Mouse (Mus musculus) liver, embryonic 16.5 days (tissue): ENCODE measurements around the gene Ksr1. TPM values are rescaled to one million over a fixed set of nuclear protein-coding genes. Genes with fewer than 3 reads are reported as not detected.

Experiments
- ATAC-seq: fragments of 200-750 bp; cut with Nextera tagmentation; 2 replicates; pipeline ENCODE4 v1.8.0; 2017; ENCODE audit warnings: low read depth, mild to moderate bottlenecking, moderate number of reproducible peaks, moderate library complexity
- H3K27ac ChIP-seq: fragments of 300-500 bp; sonication (generic); 2 replicates; pipeline ENCODE4 v1.5.1; 2014; ENCODE audit warnings: mild to moderate bottlenecking, low read length
- H3K27me3 ChIP-seq: fragments of 300-500 bp; sonication (generic); 2 replicates; pipeline ENCODE4 v1.6.1; 2014; ENCODE audit warnings: low read depth, low read length, mixed read lengths; ENCODE audit not compliant: control insufficient read depth, insufficient read depth
- H3K36me3 ChIP-seq: fragments of 300-500 bp; sonication (generic); 2 replicates; pipeline ENCODE4 v1.6.1; 2014; ENCODE audit warnings: mild to moderate bottlenecking; ENCODE audit not compliant: control insufficient read depth, insufficient read depth
- H3K4me1 ChIP-seq: fragments of 300-500 bp; sonication (generic); 2 replicates; pipeline ENCODE4 v1.6.1; 2014; ENCODE audit warnings: low read depth, low read length, mixed read lengths; ENCODE audit not compliant: control insufficient read depth
- H3K4me2 ChIP-seq: fragments of 300-500 bp; sonication (generic); 2 replicates; pipeline ENCODE4 v1.6.1; 2014; ENCODE audit warnings: low read depth, low read length, mixed read lengths
- H3K4me3 ChIP-seq: fragments of 300-500 bp; sonication (generic); 2 replicates; pipeline ENCODE4 v1.5.1; 2014; ENCODE audit warnings: low read depth, mild to moderate bottlenecking, low read length
- H3K9ac ChIP-seq: fragments of 300-500 bp; sonication (generic); 2 replicates; pipeline ENCODE4 v1.6.1; 2014; ENCODE audit warnings: low read depth, low read length
- H3K9me3 ChIP-seq: fragments of 300-500 bp; sonication (generic); replicated peaks from 2 replicates; pipeline ENCODE4 v1.6.1; 2016; ENCODE audit warnings: low read length; ENCODE audit not compliant: control insufficient read depth
- WGBS: fragments of 180-500 bp; shearing (Covaris S2); extraction: QIAGEN DNeasy Blood & Tissue Kit; methylation state at CpG from one replicate; pipeline ENCODE4 v1.1.7; 2014; ENCODE audit not compliant: insufficient replicate concordance; 5-methylcytosine and 5-hydroxymethylcytosine counted together
- polyA plus RNA-seq: library from polyadenylated mRNA; unstranded; fragments of >200 nt; fragmentation: Nextera tagmentation; extraction: Ambion mirVana; gene quantifications from 2 replicates; pipeline ENCODE4 v1.2.1, GENCODE M21; 2015

Gene Ksr1
- polyA plus RNA-seq, 1 experiment from 2014 or later: 2.3 TPM

GRCm38 (mm10) chr11:78982513-78983291 is 163.5 kb downstream of the Ksr1 start:
- peak overlapping the region; percentile 89 for H3K27ac ChIP-seq
- H3K36me3 ChIP-seq: no peaks in the 10 kb centered on the region
- H3K4me2 ChIP-seq: peak overlapping the region; percentile 56
- H3K4me1 ChIP-seq: peaks cover 36% of the 10 kb centered on the region
- WGBS: 19% methylated on average over 12 of the region's 12 CpGs
- no peaks in the 10 kb centered on the region for H3K9me3 ChIP-seq
- no peaks in the 10 kb centered on the region for H3K27me3 ChIP-seq
- H3K4me3 ChIP-seq: peak overlapping the region; percentile 62
- peak overlapping the region; percentile 62 for H3K9ac ChIP-seq
- ATAC-seq: peak; percentile 22; the same call in 1 of the 2 replicates

- no peaks in the 10 kb centered on the region for H3K9me3 ChIP-seq
- H3K4me3 ChIP-seq: no peak overlapping the region
- H3K27me3 ChIP-seq: no peaks in the 10 kb centered on the region
- no peaks in the 10 kb centered on the region for H3K36me3 ChIP-seq
- WGBS: 35% methylated on average over 2 of the region's 2 CpGs
- peak; percentile 82 for ATAC-seq
- peak overlapping the region; percentile 89 for H3K27ac ChIP-seq
- H3K4me2 ChIP-seq: peak overlapping the region; percentile 56
- peaks cover 36% of the 10 kb centered on the region for H3K4me1 ChIP-seq
- H3K9ac ChIP-seq: no peak overlapping the region
Observed at GRCm38 (mm10) chr11:78982042-78982441, 164.2 kb downstream of the Ksr1 start.

GRCm38 (mm10) chr11:78980083-78980634 is 166.0 kb downstream of the Ksr1 start:
- WGBS: 34% methylated on average over 4 of the region's 4 CpGs
- no peaks in the 10 kb centered on the region for H3K9me3 ChIP-seq
- H3K4me2 ChIP-seq: no peak overlapping the region
- H3K4me1 ChIP-seq: peaks cover 34% of the 10 kb centered on the region
- H3K27me3 ChIP-seq: no peaks in the 10 kb centered on the region
- ATAC-seq: no peak
- peak overlapping the region; percentile 63; the same call in 1 of the 2 replicates for H3K27ac ChIP-seq
- H3K9ac ChIP-seq: no peak overlapping the region
- peaks cover 2% of the 10 kb centered on the region for H3K36me3 ChIP-seq
- H3K4me3 ChIP-seq: no peak overlapping the region

GRCm38 (mm10) chr11:78978176-78979019 is 167.8 kb downstream of the Ksr1 start:
- Histone ChIP-seq H3K4me2 (no peak overlapping the region), H3K27ac (no peak overlapping the region), H3K9me3 (no peaks in the 10 kb centered on the region), H3K9ac (no peak overlapping the region), H3K4me1 (peaks cover 26% of the 10 kb centered on the region), H3K4me3 (no peak overlapping the region), H3K36me3 (peaks cover 2% of the 10 kb centered on the region), H3K27me3 (no peaks in the 10 kb centered on the region)
- 80% methylated on average over 12 of the region's 12 CpGs for WGBS
- ATAC-seq: no peak

GRCm38 (mm10) chr11:78976731-78977510 is 169.3 kb downstream of the Ksr1 start:
- Histone ChIP-seq H3K4me1 (peaks cover 20% of the 10 kb centered on the region), H3K4me2 (no peak overlapping the region), H3K27me3 (no peaks in the 10 kb centered on the region), H3K9ac (no peak overlapping the region), H3K27ac (no peak overlapping the region), H3K36me3 (peaks cover 5% of the 10 kb centered on the region), H3K4me3 (no peak overlapping the region), H3K9me3 (no peaks in the 10 kb centered on the region)
- WGBS: 76% methylated on average over 8 of the region's 8 CpGs
- ATAC-seq: no peak

- Histone ChIP-seq H3K4me3 (no peak overlapping the region), H3K9ac (no peak overlapping the region), H3K36me3 (peaks cover 14% of the 10 kb centered on the region), H3K27me3 (no peaks in the 10 kb centered on the region), H3K4me1 (peaks cover 10% of the 10 kb centered on the region), H3K27ac (no peak overlapping the region), H3K4me2 (no peak overlapping the region), H3K9me3 (no peaks in the 10 kb centered on the region)
- ATAC-seq: 0 out of 2 replicates have a peak, but pooled peaks have one; percentile 41
- WGBS: 71% methylated on average over 17 of the region's 17 CpGs
Observed at GRCm38 (mm10) chr11:78973381-78974150, 172.6 kb downstream of the Ksr1 start.

- Histone ChIP-seq H3K4me1 (peaks cover 10% of the 10 kb centered on the region), H3K9me3 (no peaks in the 10 kb centered on the region), H3K27me3 (no peaks in the 10 kb centered on the region), H3K9ac (no peak overlapping the region), H3K4me2 (no peak overlapping the region), H3K27ac (no peak overlapping the region), H3K36me3 (peaks cover 14% of the 10 kb centered on the region), H3K4me3 (no peak overlapping the region)
- ATAC-seq: no peak
- 45% methylated on average over 8 of the region's 8 CpGs for WGBS
Observed at GRCm38 (mm10) chr11:78972811-78973351, 173.3 kb downstream of the Ksr1 start.

- Histone ChIP-seq H3K4me1 (peaks cover 10% of the 10 kb centered on the region), H3K27ac (no peak overlapping the region), H3K9ac (no peak overlapping the region), H3K4me2 (no peak overlapping the region), H3K4me3 (no peak overlapping the region), H3K9me3 (no peaks in the 10 kb centered on the region), H3K27me3 (no peaks in the 10 kb centered on the region), H3K36me3 (peaks cover 14% of the 10 kb centered on the region)
- WGBS: 50% methylated on average over 6 of the region's 6 CpGs
- no peak for ATAC-seq
Observed at GRCm38 (mm10) chr11:78972328-78972727, 173.9 kb downstream of the Ksr1 start.
